Mouse (Mus musculus) small intestine, adult 2 months (tissue): Measurements from ENCODE around the gene Dglucy.

Source experiments
- CTCF ChIP-seq: fragments of 200-500 bp; IDR thresholded peaks from 2 replicates; pipeline ENCODE4 v1.5.1; 2012; ENCODE audit warnings: low read depth, mild to moderate bottlenecking, control low read depth, inconsistent platforms, low read length, moderate library complexity, mixed read lengths; ENCODE audit not compliant: insufficient replicate concordance, insufficient read length; ENCODE audit errors: extremely low read depth
- POLR2A ChIP-seq: fragments of 200-500 bp; IDR thresholded peaks from 2 replicates; pipeline ENCODE4 v1.6.1; 2012; ENCODE audit warnings: low read depth, mild to moderate bottlenecking, control low read depth, inconsistent platforms, low read length, moderate library complexity

GRCm38 (mm10) chr12:100791425-100791824, 12.6 kb downstream of the Dglucy start:
- no peak for TF ChIP-seq CTCF
- TF ChIP-seq POLR2A: no peak
